Mouse (Mus musculus): ENCODE data around the gene Gsta1.

DNA sequence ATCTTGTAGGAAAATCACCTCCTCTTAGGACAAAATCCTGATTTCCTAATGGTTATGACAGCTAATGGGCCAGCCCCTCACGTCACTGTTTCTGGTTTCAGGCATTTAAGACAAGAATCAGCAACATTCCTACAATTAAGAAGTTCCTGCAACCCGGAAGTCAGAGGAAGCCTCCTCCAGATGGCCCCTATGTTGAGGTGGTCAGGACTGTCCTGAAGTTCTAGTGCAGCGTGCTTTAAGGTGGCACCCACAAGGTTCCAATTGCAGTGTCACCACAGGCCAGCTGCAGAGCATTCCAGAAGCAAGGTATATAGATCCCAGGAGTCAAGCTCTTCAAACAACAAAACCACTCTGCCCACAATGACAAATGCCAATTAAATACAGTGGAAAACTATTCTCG lies 21.5 kb upstream of the Gsta1 start:
- TF ChIP-seq CTCF (IDR thresholded peaks at IDR 0.05) (no peak), EP300 (IDR thresholded peaks at IDR 0.05) (no peak)

Data from lung, postnatal 0 days (tissue).